Mouse (Mus musculus) liver, postnatal 0 days (tissue): ENCODE data around the gene Gabrr1. TPM values are rescaled to one million over a fixed set of nuclear protein-coding genes. Genes with fewer than 3 reads are reported as not detected.

Experiments
- ATAC-seq: fragments of 200-750 bp; cut with Nextera tagmentation; 2 replicates; pipeline ENCODE4 v1.8.0; 2017; ENCODE audit warnings: mild to moderate bottlenecking, moderate library complexity
- DNase-seq: peaks from one replicate; pipeline ENCODE4 v3.0.0-alpha.2; 2016
- H3K27ac ChIP-seq: fragments of 300-500 bp; sonication (generic); 2 replicates; pipeline ENCODE4 v1.5.1; 2014; ENCODE audit warnings: antibody characterized with exemption, moderate library complexity, mild to moderate bottlenecking, low read depth
- H3K27me3 ChIP-seq: fragments of 300-500 bp; sonication (generic); 2 replicates; pipeline ENCODE4 v1.6.1; 2014; ENCODE audit warnings: low read length, control low read depth, mixed read lengths; ENCODE audit not compliant: insufficient read depth
- H3K36me3 ChIP-seq: fragments of 300-500 bp; sonication (generic); replicated peaks from 2 replicates; pipeline ENCODE4 v1.6.1; 2014; ENCODE audit warnings: mild to moderate bottlenecking, control low read depth, low read length, moderate library complexity, mixed read lengths; ENCODE audit not compliant: insufficient read depth
- H3K4me1 ChIP-seq: fragments of 300-500 bp; sonication (generic); 2 replicates; pipeline ENCODE4 v1.6.1; 2014; ENCODE audit warnings: antibody characterized with exemption, mild to moderate bottlenecking, control low read depth; ENCODE audit not compliant: insufficient read depth
- H3K4me2 ChIP-seq: fragments of 300-500 bp; sonication (generic); 2 replicates; pipeline ENCODE4 v1.6.1; 2014; ENCODE audit warnings: low read depth, mild to moderate bottlenecking, low read length, moderate library complexity, mixed read lengths
- H3K4me3 ChIP-seq: fragments of 300-500 bp; sonication (generic); 2 replicates; pipeline ENCODE4 v1.5.1; 2014; ENCODE audit warnings: low read depth, low read length
- H3K9ac ChIP-seq: fragments of 300-500 bp; sonication (generic); replicated peaks from 2 replicates; pipeline ENCODE4 v1.6.1; 2014; ENCODE audit warnings: mild to moderate bottlenecking, moderate library complexity
- H3K9me3 ChIP-seq: fragments of 300-500 bp; sonication (generic); 2 replicates; pipeline ENCODE4 v1.6.1; 2016; ENCODE audit warnings: mild to moderate bottlenecking, control low read depth, low read length, mixed read lengths
- CTCF ChIP-seq: sonication (generic); IDR thresholded peaks from 2 replicates; pipeline ENCODE4 v1.5.1; 2016; ENCODE audit warnings: antibody characterized with exemption, low read depth
- EP300 ChIP-seq: IDR thresholded peaks from 2 replicates; pipeline ENCODE4 v1.6.1; 2016; ENCODE audit warnings: antibody characterized with exemption, low read depth, mild to moderate bottlenecking
- WGBS: fragments of 180-500 bp; shearing (Covaris S2); extraction: QIAGEN DNeasy Blood & Tissue Kit; methylation state at CpG from one replicate; pipeline ENCODE4 v1.1.7; 2014; ENCODE audit not compliant: insufficient replicate concordance; 5-methylcytosine and 5-hydroxymethylcytosine counted together
- polyA plus RNA-seq: library from polyadenylated mRNA; unstranded; fragments of >200 nt; fragmentation: Nextera tagmentation; extraction: Ambion mirVana; gene quantifications from 2 replicates; pipeline ENCODE4 v1.2.1, GENCODE M21; 2015

Gene Gabrr1
- polyA plus RNA-seq, 1 experiment from 2014 or later, result not detected

- H3K9me3 ChIP-seq, result no peaks in the 10 kb centered on the region
- H3K4me1 ChIP-seq, result no peaks in the 10 kb centered on the region
- H3K36me3 ChIP-seq, result no peaks in the 10 kb centered on the region
- no peak overlapping the region for H3K4me3 ChIP-seq
- DNase-seq (no peak), ATAC-seq (no peak)
- H3K27ac ChIP-seq, result no peak overlapping the region
- TF ChIP-seq CTCF, result no peak
- no peak for TF ChIP-seq EP300
- 81% methylated on average over 26 of the region's 26 CpGs for WGBS
- H3K27me3 ChIP-seq, result no peaks in the 10 kb centered on the region
- no peak overlapping the region for H3K9ac ChIP-seq
- H3K4me2 ChIP-seq, result no peak overlapping the region
Measured at GRCm38 (mm10) chr4:33152087-33153038, 20.0 kb downstream of the Gabrr1 start.

GRCm38 (mm10) chr4:33183477-33183876 lies 51.2 kb downstream of the Gabrr1 start:
- no peak overlapping the region for H3K9ac ChIP-seq
- WGBS, result 68% methylated on average over 5 of the region's 5 CpGs
- 0 out of 2 replicates have a peak, but pooled peaks cover 2% of the 10 kb centered on the region for H3K27me3 ChIP-seq
- H3K4me1 ChIP-seq, result no peaks in the 10 kb centered on the region
- no peak overlapping the region for H3K27ac ChIP-seq
- no peak overlapping the region for H3K4me2 ChIP-seq
- DNase-seq, result no peak
- H3K36me3 ChIP-seq, result no peaks in the 10 kb centered on the region
- TF ChIP-seq CTCF (no peak), EP300 (no peak)
- H3K4me3 ChIP-seq, result no peak overlapping the region
- H3K9me3 ChIP-seq, result no peaks in the 10 kb centered on the region
- ATAC-seq, result no peak

- no peak for TF ChIP-seq EP300
- TF ChIP-seq CTCF, result no peak
- Histone ChIP-seq H3K4me1 (0 out of 2 replicates have a peak, but pooled peaks cover 3% of the 10 kb centered on the region), H3K9ac (no peak overlapping the region), H3K27ac (no peak overlapping the region), H3K9me3 (no peaks in the 10 kb centered on the region), H3K27me3 (peaks cover 11% of the 10 kb centered on the region), H3K36me3 (no peaks in the 10 kb centered on the region), H3K4me3 (no peak overlapping the region), H3K4me2 (0 out of 2 replicates have a peak overlapping the region, but pooled peaks have one; percentile 90)
- DNase-seq (no peak), ATAC-seq (no peak)
- 34% methylated on average over 9 of the region's 9 CpGs for WGBS
Measured at GRCm38 (mm10) chr4:33188164-33188563, 55.8 kb downstream of the Gabrr1 start.

- 0 out of 2 replicates have a peak, but pooled peaks cover 3% of the 10 kb centered on the region for H3K4me1 ChIP-seq
- TF ChIP-seq EP300, result no peak
- peak; percentile 29; the same call in 1 of the 2 replicates for TF ChIP-seq CTCF
- peak overlapping the region; percentile 30 for H3K9ac ChIP-seq
- ATAC-seq, result peak; percentile 93
- under 1% methylated on average over 98 of the region's 123 CpGs for WGBS
- H3K4me2 ChIP-seq, result peak overlapping the region; percentile 90
- H3K27me3 ChIP-seq, result peaks cover 11% of the 10 kb centered on the region
- DNase-seq, result peak; percentile 70
- H3K36me3 ChIP-seq, result no peaks in the 10 kb centered on the region
- H3K27ac ChIP-seq, result no peak overlapping the region
- peak overlapping the region; percentile 56 for H3K4me3 ChIP-seq
- no peaks in the 10 kb centered on the region for H3K9me3 ChIP-seq
Measured at GRCm38 (mm10) chr4:33188781-33189734, 56.7 kb downstream of the Gabrr1 start.

- WGBS, result 16% methylated on average over 6 of the region's 6 CpGs
- peak within 1 kb of the TSS; percentile 90 for H3K4me2 ChIP-seq
- peak within 1 kb of the TSS; percentile 30 for H3K9ac ChIP-seq
- ATAC-seq (no peak), DNase-seq (no peak)
- no peak within 1 kb of the TSS for H3K27ac ChIP-seq
- H3K4me1 ChIP-seq, result 0 out of 2 replicates have a peak, but pooled peaks cover 3% of the 10 kb centered on the region
- H3K36me3 ChIP-seq, result no peaks in the 10 kb centered on the region
- H3K9me3 ChIP-seq, result no peaks in the 10 kb centered on the region
- H3K4me3 ChIP-seq, result peak within 1 kb of the TSS; percentile 56
- H3K27me3 ChIP-seq, result peaks cover 11% of the 10 kb centered on the region
- no peak for TF ChIP-seq EP300
- TF ChIP-seq CTCF, result no peak
Measured at GRCm38 (mm10) chr4:33189735-33190036, 57.4 kb downstream of the Gabrr1 start, which contains the start of gene Pm20d2. TSS of gene Pm20d2 (minus strand) at chr4:33189737.

GRCm38 (mm10) chr4:33198117-33198516 lies 65.8 kb downstream of the Gabrr1 start:
- ATAC-seq (no peak), DNase-seq (no peak)
- Histone ChIP-seq H3K9ac (no peak overlapping the region), H3K27me3 (no peaks in the 10 kb centered on the region), H3K36me3 (no peaks in the 10 kb centered on the region), H3K4me1 (no peaks in the 10 kb centered on the region), H3K27ac (no peak overlapping the region), H3K9me3 (no peaks in the 10 kb centered on the region), H3K4me3 (no peak overlapping the region), H3K4me2 (no peak overlapping the region)
- TF ChIP-seq CTCF (no peak), EP300 (no peak)
- WGBS, result 24% methylated on average over 2 of the region's 2 CpGs
